Mouse (Mus musculus): Measurements from ENCODE around the gene Zranb2. TPM values are rescaled to one million over a fixed set of nuclear protein-coding genes. Genes with fewer than 3 reads are reported as not detected.

Zranb2 gene
- polyA plus RNA-seq, 1 experiment, result 12.8 TPM

- DNase-seq (ENCODE audit: low read depth), result no peak
These were observed 44.7 kb downstream of the Zranb2 start for GRCm38 (mm10) chr3:157578469-157579170.

- no peak for DNase-seq (ENCODE audit: low read depth)
These were observed 45.4 kb downstream of the Zranb2 start for GRCm38 (mm10) chr3:157579376-157579775.

GRCm38 (mm10) chr3:157580299-157580698 is 46.3 kb downstream of the Zranb2 start:
- no peak for DNase-seq (ENCODE audit: low read depth)

GRCm38 (mm10) chr3:157581755-157582154 is 47.8 kb downstream of the Zranb2 start:
- DNase-seq (ENCODE audit: low read depth), result no peak

GRCm38 (mm10) chr3:157582626-157583405 is 48.9 kb downstream of the Zranb2 start:
- DNase-seq (ENCODE audit: low read depth), result no peak

GRCm38 (mm10) chr3:157597837-157598379 is 63.9 kb downstream of the Zranb2 start:
- no peak for DNase-seq (ENCODE audit: low read depth)

Other genes with a start within 250 kb of the Zranb2 start
- 13.7 and 26.0 TPM in 2 replicates for gene Ptger3, start 32.7 kb downstream of the Zranb2 start, polyA plus RNA-seq (2012; rRNA removed)